Mouse (Mus musculus) small intestine, adult 2 months (tissue): Measurements from ENCODE around the gene Dhps.

Experiments used
- CTCF ChIP-seq: fragments of 200-500 bp; IDR thresholded peaks from 2 replicates; pipeline ENCODE4 v1.5.1; 2012; ENCODE audit warnings: low read depth, mild to moderate bottlenecking, control low read depth, inconsistent platforms, low read length, moderate library complexity, mixed read lengths; ENCODE audit not compliant: insufficient replicate concordance, insufficient read length; ENCODE audit errors: extremely low read depth
- POLR2A ChIP-seq: fragments of 200-500 bp; IDR thresholded peaks from 2 replicates; pipeline ENCODE4 v1.6.1; 2012; ENCODE audit warnings: low read depth, mild to moderate bottlenecking, control low read depth, inconsistent platforms, low read length, moderate library complexity

DNA sequence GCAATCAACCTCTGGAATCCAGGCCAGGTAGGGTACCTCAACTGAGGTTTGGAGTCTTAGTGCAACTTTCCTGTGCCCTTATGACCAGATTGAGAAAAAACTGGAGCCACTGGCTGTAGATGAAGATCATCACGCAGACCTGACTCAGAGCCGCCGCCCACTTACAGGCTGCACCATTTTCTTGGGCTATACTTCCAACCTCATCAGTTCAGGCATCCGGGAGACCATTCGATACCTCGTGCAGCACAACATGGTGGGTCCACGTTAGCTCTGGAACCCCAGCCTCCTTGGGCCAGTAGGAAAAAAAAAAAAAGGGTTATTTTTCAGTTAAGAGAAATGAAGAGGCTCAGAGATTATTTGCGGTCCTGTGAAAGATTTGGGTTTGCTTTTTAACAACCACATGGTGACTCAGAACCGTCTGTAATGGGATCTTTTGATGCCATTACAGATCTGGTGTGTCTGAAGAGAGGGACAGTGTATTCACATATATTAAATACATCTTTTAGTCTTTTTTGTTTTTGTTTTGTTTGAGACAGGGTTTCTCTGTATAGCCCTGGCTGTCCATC is 890 bp downstream of the Dhps start:
- no peak for TF ChIP-seq CTCF
- TF ChIP-seq POLR2A = no peak
